Mouse (Mus musculus) MEL (cell line): ENCODE results near the gene Col4a2. TPM values are rescaled to one million over a fixed set of nuclear protein-coding genes. Genes with fewer than 3 reads are reported as not detected.

ENCODE experiments used
- DNase-seq: peaks from one replicate; pipeline ENCODE4 v3.0.0; 2011; ENCODE audit warnings: low read depth, low spot score
- H3K27ac ChIP-seq: 2 replicates; pipeline ENCODE4 v1.5.1; 2012; ENCODE audit warnings: low read depth, mild to moderate bottlenecking, control low read depth, low read length, moderate library complexity; ENCODE audit not compliant: control insufficient read depth
- H3K27me3 ChIP-seq, 2 experiments: fragments of 150-350 bp in 1 of 2; sonication (generic) in 1 of 2; 2 replicates each; pipeline ENCODE4 v1.6.1; 2012; ENCODE audit warnings: low read length in 2 of 2, mild to moderate bottlenecking in 2 of 2, improper control_type of control experiment in 1 of 2, moderate library complexity in 1 of 2; ENCODE audit not compliant: insufficient read depth in 2 of 2, control insufficient read depth in 1 of 2
- H3K36me3 ChIP-seq, 2 experiments: 2 replicates each; pipeline ENCODE4 v1.6.1; 2012 to 2014; ENCODE audit warnings: low read length in 2 of 2, improper control_type of control experiment in 1 of 2, inconsistent platforms in 1 of 2, mild to moderate bottlenecking in 1 of 2; ENCODE audit not compliant: insufficient read depth in 2 of 2, control insufficient read depth in 1 of 2
- H3K4me1 ChIP-seq, 2 experiments: fragments of 150-350 bp in 1 of 2; sonication (generic) in 1 of 2; 2 replicates each; pipeline ENCODE4 v1.6.1; 2012; ENCODE audit warnings: low read length in 2 of 2, improper control_type of control experiment in 1 of 2, mild to moderate bottlenecking in 1 of 2; ENCODE audit not compliant: insufficient read depth in 2 of 2, control insufficient read depth in 1 of 2
- H3K4me3 ChIP-seq, 2 experiments: fragments of 150-350 bp in 1 of 2; sonication (generic) in 1 of 2; 2 replicates each; pipeline ENCODE4 v1.5.1; 2012; ENCODE audit warnings: low read depth in 2 of 2, low read length in 2 of 2, mild to moderate bottlenecking in 2 of 2, moderate library complexity in 2 of 2, control low read depth in 1 of 2, improper control_type of control experiment in 1 of 2; ENCODE audit not compliant: control insufficient read depth in 1 of 2, insufficient read depth in 1 of 2
- H3K79me2 ChIP-seq: 2 replicates; pipeline ENCODE4 v1.6.1; 2012; ENCODE audit warnings: mild to moderate bottlenecking, low read length, moderate library complexity; ENCODE audit not compliant: control insufficient read depth, poor library complexity, insufficient read depth
- H3K9ac ChIP-seq: 2 replicates; pipeline ENCODE4 v1.6.1; 2012; ENCODE audit warnings: low read depth, mild to moderate bottlenecking, control low read depth, low read length, moderate library complexity; ENCODE audit not compliant: control insufficient read depth, poor library complexity, severe bottlenecking
- H3K9me3 ChIP-seq: fragments of 150-350 bp; sonication (generic); replicated peaks from 2 replicates; pipeline ENCODE4 v1.6.1; 2012; ENCODE audit warnings: mild to moderate bottlenecking, low read length, improper control_type of control experiment, moderate library complexity; ENCODE audit not compliant: insufficient read depth
- CTCF ChIP-seq, 3 experiments: IDR thresholded peaks in 2 of 3; conservative IDR thresholded peaks in 1 of 3; 2 replicates each; pipeline ENCODE4 v1.5.1; 2011 to 2012; ENCODE audit warnings: low read length in 3 of 3, low read depth in 2 of 3, mild to moderate bottlenecking in 2 of 3, improper control_type of control experiment in 1 of 3, inconsistent platforms in 1 of 3, mixed read lengths in 1 of 3, moderate library complexity in 1 of 3; ENCODE audit not compliant: control insufficient read depth in 1 of 3, insufficient read depth in 1 of 3, poor library complexity in 1 of 3, severe bottlenecking in 1 of 3
- HCFC1 ChIP-seq: IDR thresholded peaks from 2 replicates; pipeline ENCODE4 v1.6.1; 2012; ENCODE audit warnings: low read depth, mild to moderate bottlenecking, inconsistent platforms, low read length, improper control_type of control experiment, moderate library complexity
- KAT2A ChIP-seq: conservative IDR thresholded peaks from 2 replicates; pipeline ENCODE4 v1.6.1; 2012; ENCODE audit warnings: low read depth, low read length, improper control_type of control experiment, inconsistent platforms
- MAFK ChIP-seq: IDR thresholded peaks from 2 replicates; pipeline ENCODE4 v1.6.1; 2011; ENCODE audit warnings: low read depth, mild to moderate bottlenecking, low read length, improper control_type of control experiment, borderline replicate concordance
- MAZ ChIP-seq: IDR thresholded peaks from 2 replicates; pipeline ENCODE4 v1.6.1; 2012; ENCODE audit warnings: low read depth, mild to moderate bottlenecking, inconsistent platforms, low read length, improper control_type of control experiment
- MXI1 ChIP-seq: IDR thresholded peaks from 2 replicates; pipeline ENCODE4 v1.6.1; 2011; ENCODE audit warnings: mild to moderate bottlenecking, low read depth, low read length, improper control_type of control experiment
- MYB ChIP-seq: IDR thresholded peaks from 2 replicates; pipeline ENCODE4 v1.6.1; 2011; ENCODE audit warnings: mild to moderate bottlenecking, low read depth, low read length, improper control_type of control experiment
- MYC ChIP-seq: IDR thresholded peaks from 2 replicates; pipeline ENCODE4 v1.6.1; 2011; ENCODE audit warnings: low read depth, mild to moderate bottlenecking, low read length, improper control_type of control experiment, moderate library complexity
- NELFE ChIP-seq: IDR thresholded peaks from 2 replicates; pipeline ENCODE4 v1.6.1; 2011; ENCODE audit warnings: low read depth, low read length, improper control_type of control experiment
- POLR2A ChIP-seq, 2 experiments: IDR thresholded peaks; 2 replicates each; pipeline ENCODE4 v1.6.1; 2011 to 2012; ENCODE audit warnings: low read length in 2 of 2, mild to moderate bottlenecking in 2 of 2, control low read depth in 1 of 2, improper control_type of control experiment in 1 of 2, low read depth in 1 of 2, moderate library complexity in 1 of 2; ENCODE audit not compliant: control insufficient read depth in 1 of 2, insufficient read depth in 1 of 2, poor library complexity in 1 of 2
- RAD21 ChIP-seq: IDR thresholded peaks from 2 replicates; pipeline ENCODE4 v1.6.1; 2011; ENCODE audit warnings: mild to moderate bottlenecking, low read depth, low read length, improper control_type of control experiment
- RCOR1 ChIP-seq: IDR thresholded peaks from 2 replicates; pipeline ENCODE4 v1.6.1; 2012; ENCODE audit warnings: low read depth, mild to moderate bottlenecking, inconsistent platforms, low read length, improper control_type of control experiment
- SMC3 ChIP-seq: IDR thresholded peaks from 2 replicates; pipeline ENCODE4 v1.6.1; 2011; ENCODE audit warnings: low read depth, low read length, improper control_type of control experiment
- UBTF ChIP-seq: IDR thresholded peaks from 2 replicates; pipeline ENCODE4 v1.6.1; 2012; ENCODE audit warnings: low read depth, mild to moderate bottlenecking, inconsistent platforms, low read length, improper control_type of control experiment, moderate library complexity, borderline replicate concordance; ENCODE audit not compliant: insufficient read depth
- USF2 ChIP-seq, 2 experiments: IDR thresholded peaks; 2 replicates each; pipeline ENCODE4 v1.6.1; 2011 to 2012; ENCODE audit warnings: improper control_type of control experiment in 2 of 2, low read length in 2 of 2, borderline replicate concordance in 1 of 2, inconsistent platforms in 1 of 2, low read depth in 1 of 2, mild to moderate bottlenecking in 1 of 2; ENCODE audit not compliant: insufficient read depth in 1 of 2
- ZMIZ1 ChIP-seq: IDR thresholded peaks from 2 replicates; pipeline ENCODE4 v1.6.1; 2012; ENCODE audit warnings: low read depth, mild to moderate bottlenecking, inconsistent platforms, low read length, improper control_type of control experiment, moderate library complexity
- polyA plus RNA-seq, 2 experiments: library from polyadenylated mRNA; stranded (reverse) in 1 of 2; unstranded in 1 of 2; fragments of >175 nt in 1 of 2; fragments of >200 nt in 1 of 2; gene quantifications; 2 replicates each; pipeline versions ENCODE4 v1.2.1 to v1.2.4; 2012; ENCODE audit warnings: low replicate concordance in 2 of 2, low read depth in 1 of 2; ENCODE audit not compliant: insufficient read length in 2 of 2, insufficient read depth in 1 of 2, missing spikeins in 1 of 2
- total RNA-seq: library from RNA; depleted of rRNA; stranded (reverse); fragments of 300-350 nt; gene quantifications from 2 replicates; pipeline ENCODE4 v1.2.3, GENCODE M21; 2012

Col4a2 gene
- total and polyA plus RNA-seq, 3 experiments = 0.04 to 0.81 TPM; not detected in 1

- H3K79me2 ChIP-seq = no peaks in the 10 kb centered on the region
- no peak for TF ChIP-seq ZMIZ1
- TF ChIP-seq MAZ = no peak
- peak; percentile 29; the same call in 1 of the 2 replicates for TF ChIP-seq SMC3
- TF ChIP-seq HCFC1 = no peak
- TF ChIP-seq USF2 (IDR thresholded peaks at IDR 0.05; ENCODE audit: borderline replicate concordance in 1 of 2, insufficient read depth in 1 of 2, low read depth in 1 of 2, low read length in 2 of 2) = no peak
- TF ChIP-seq POLR2A (IDR thresholded peaks at IDR 0.05; ENCODE audit: control insufficient read depth in 1 of 2, insufficient read depth in 1 of 2, low read depth in 1 of 2, low read length in 2 of 2, poor library complexity in 1 of 2) = no peak
- TF ChIP-seq NELFE = no peak
- no peak for TF ChIP-seq MXI1
- TF ChIP-seq CTCF (IDR thresholded peaks at IDR 0.05 in 2 of 3, conservative IDR thresholded peaks at IDR 0.05 in 1 of 3; ENCODE audit: control insufficient read depth in 1 of 3, insufficient read depth in 1 of 3, low read depth in 2 of 3, low read length in 3 of 3, poor library complexity in 1 of 3, severe bottlenecking in 1 of 3) = peak in 1 of 3 experiments; percentile 47; a peak in 3 of 6 replicates
- TF ChIP-seq MYB = no peak
- TF ChIP-seq RAD21 = peak; percentile 38
- H3K9me3 ChIP-seq = no peaks in the 10 kb centered on the region
- H3K27ac ChIP-seq = no peak overlapping the region
- DNase-seq = peak; percentile 33
- H3K36me3 ChIP-seq = no peaks in the 10 kb centered on the region
- no peaks in the 10 kb centered on the region for H3K27me3 ChIP-seq
- peaks cover 0 to 11% of the 10 kb centered on the region in 2 experiments; a peak in 2 of 4 replicates for H3K4me1 ChIP-seq
- no peak overlapping the region for H3K9ac ChIP-seq
- H3K4me3 ChIP-seq = no peak overlapping the region
These were observed 102.5 kb downstream of the Col4a2 start for GRCm38 (mm10) chr8:11415089-11415488.

GRCm38 (mm10) chr8:11417762-11418161, 105.2 kb downstream of the Col4a2 start:
- peaks cover 0 to 11% of the 10 kb centered on the region in 2 experiments; a peak in 2 of 4 replicates for H3K4me1 ChIP-seq
- no peaks in the 10 kb centered on the region for H3K36me3 ChIP-seq
- no peaks in the 10 kb centered on the region for H3K27me3 ChIP-seq
- DNase-seq = no peak
- H3K9ac ChIP-seq = no peak overlapping the region
- no peak overlapping the region for H3K27ac ChIP-seq
- no peaks in the 10 kb centered on the region for H3K79me2 ChIP-seq
- no peak overlapping the region for H3K4me3 ChIP-seq
- TF ChIP-seq NELFE = no peak
- no peak for TF ChIP-seq RCOR1
- no peak for TF ChIP-seq KAT2A
- no peak for TF ChIP-seq UBTF
- no peak for TF ChIP-seq MYC
- no peak for TF ChIP-seq USF2 (IDR thresholded peaks at IDR 0.05; ENCODE audit: borderline replicate concordance in 1 of 2, insufficient read depth in 1 of 2, low read depth in 1 of 2, low read length in 2 of 2)
- TF ChIP-seq MAFK = no peak
- no peaks in the 10 kb centered on the region for H3K9me3 ChIP-seq
